Mouse (Mus musculus): ENCODE results near the gene 1700007K13Rik. TPM values are rescaled to one million over a fixed set of nuclear protein-coding genes. Genes with fewer than 3 reads are reported as not detected.
"Not testable (repeated sequence)": the region's sequence is repeated elsewhere in the genome, so short reads cannot be mapped to it uniquely, and the experiment has no call there.

Gene 1700007K13Rik
- polyA plus RNA-seq (2012; rRNA removed): 4.0 TPM in 2 replicates

DNA sequence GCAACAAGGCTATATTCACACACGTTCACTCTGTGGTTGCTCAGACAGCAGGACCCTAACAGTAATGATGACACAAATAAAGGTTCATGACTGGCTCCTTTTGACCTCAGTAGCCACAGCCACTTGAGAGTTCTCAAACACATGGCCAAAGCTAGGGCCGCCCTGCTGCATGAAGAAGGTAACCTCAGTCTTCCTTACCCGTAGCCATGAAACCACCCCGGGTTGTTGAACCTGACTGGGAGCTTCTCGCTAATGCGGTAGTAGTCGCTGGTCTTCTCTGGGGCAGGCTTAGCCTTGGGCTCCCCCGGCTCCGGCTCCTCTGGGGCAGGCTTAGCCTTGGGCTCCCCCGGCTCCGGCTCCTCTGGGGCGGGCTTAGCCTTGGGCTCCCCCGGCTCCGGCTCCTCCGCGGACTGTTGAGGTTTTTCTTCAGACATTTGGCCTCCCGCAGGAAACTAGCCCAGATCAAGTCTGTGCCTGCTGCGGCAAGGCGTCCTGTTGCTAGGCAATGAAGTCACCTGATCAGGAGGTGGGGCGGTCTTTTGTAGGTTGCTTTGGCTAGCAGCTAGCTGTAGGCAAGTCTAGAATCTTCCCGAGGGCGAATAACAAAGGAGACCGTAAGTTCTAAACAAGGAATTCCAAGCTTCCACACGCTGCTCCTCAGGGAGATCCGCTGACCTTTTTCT is at the start of gene 1700007K13Rik:
1700007K13Rik (minus strand) TSS at position 497 of the 683 bp plus-strand sequence.
- DNase-seq: peak; percentile 80 to 87
- H3K27me3 ChIP-seq (ENCODE audit: control insufficient read depth, insufficient read depth, low read length): no peaks in the 10 kb centered on the region
- TF ChIP-seq POLR2A (IDR thresholded peaks at IDR 0.05; ENCODE audit: borderline replicate concordance, insufficient read depth, low read length): no peak
- no peak for TF ChIP-seq CTCF (IDR thresholded peaks at IDR 0.05; ENCODE audit: borderline replicate concordance, insufficient read depth, low read depth, low read length)
- peaks cover 3% of the 10 kb centered on the region for H3K4me1 ChIP-seq (ENCODE audit: control insufficient read depth, insufficient read depth, low read length)
- H3K27ac ChIP-seq (ENCODE audit: insufficient read depth, low read length): no peak within 1 kb of the TSS
- WGBS: 4% methylated on average over 25 of the region's 25 CpGs
- H3K4me3 ChIP-seq (replicated peaks; ENCODE audit: insufficient read depth, low read depth, low read length): peak within 1 kb of the TSS; percentile 14

- WGBS: 8% methylated on average over 5 of the region's 5 CpGs
- DNase-seq: peak; percentile 81 to 91
- Histone ChIP-seq H3K4me3 (replicated peaks; ENCODE audit: insufficient read depth, low read depth, low read length) (peak overlapping the region; percentile 57), H3K27ac (ENCODE audit: insufficient read depth, low read length) (no peak overlapping the region), H3K27me3 (ENCODE audit: control insufficient read depth, insufficient read depth, low read length) (no peaks in the 10 kb centered on the region), H3K4me1 (ENCODE audit: control insufficient read depth, insufficient read depth, low read length) (peaks cover 20% of the 10 kb centered on the region)
- TF ChIP-seq POLR2A (IDR thresholded peaks at IDR 0.05; ENCODE audit: borderline replicate concordance, insufficient read depth, low read length): no peak
- TF ChIP-seq CTCF (IDR thresholded peaks at IDR 0.05; ENCODE audit: borderline replicate concordance, insufficient read depth, low read depth, low read length): peak; percentile 93
These were observed 48.4 kb upstream of the 1700007K13Rik start for GRCm38 (mm10) chr2:28514489-28514888.

DNA sequence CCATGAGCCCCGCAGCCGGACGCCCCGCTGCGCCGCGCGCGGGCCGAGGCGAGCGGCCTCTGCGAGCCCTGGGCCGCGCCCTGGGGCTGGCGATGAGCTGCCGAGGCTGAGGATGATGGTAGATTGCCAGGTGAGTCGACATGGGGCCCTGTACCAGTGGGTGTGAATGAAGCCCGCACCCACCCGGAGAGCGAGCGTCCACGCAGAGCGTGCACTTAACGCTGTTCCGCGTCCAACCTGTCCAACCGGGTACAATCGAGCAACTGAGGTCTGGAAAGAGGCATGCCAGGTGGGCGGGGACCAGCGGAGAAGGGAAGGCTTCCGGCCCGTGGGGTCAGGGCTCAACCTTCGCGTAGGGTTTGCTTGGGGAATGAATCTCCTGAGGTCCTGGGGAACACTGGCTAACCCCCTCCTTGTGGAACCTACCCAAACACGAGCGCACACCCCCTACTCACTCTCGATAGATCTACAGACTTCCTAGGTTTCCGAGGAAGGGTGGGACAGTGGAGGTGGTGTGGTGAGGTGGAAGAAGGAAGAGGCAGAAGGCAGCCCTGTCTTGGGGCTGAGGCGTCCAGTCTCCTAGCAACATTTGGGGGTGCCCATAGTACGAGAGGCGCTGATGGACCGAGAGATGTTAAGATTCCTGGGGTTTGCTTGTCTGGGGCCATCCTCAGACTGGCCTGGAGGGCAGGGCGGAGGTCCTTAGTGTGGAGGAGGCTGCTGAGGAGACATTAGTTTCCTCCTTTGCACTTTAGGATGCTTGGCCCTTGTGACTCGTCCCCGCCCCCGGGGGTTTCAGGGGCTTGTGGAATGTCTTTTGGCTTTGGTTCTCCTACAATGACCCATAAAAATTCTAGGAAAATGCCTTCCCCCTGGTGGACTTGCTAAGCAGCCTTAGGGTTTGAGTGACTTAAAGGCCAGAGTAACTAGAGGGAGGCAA is 47.6 kb upstream of the 1700007K13Rik start:
- peaks cover 20% of the 10 kb centered on the region for H3K4me1 ChIP-seq (ENCODE audit: control insufficient read depth, insufficient read depth, low read length)
- peak; percentile 62 to 69 for DNase-seq
- peak overlapping the region; percentile 79 for H3K27ac ChIP-seq (ENCODE audit: insufficient read depth, low read length)
- TF ChIP-seq POLR2A (IDR thresholded peaks at IDR 0.05; ENCODE audit: borderline replicate concordance, insufficient read depth, low read length) (no peak), CTCF (IDR thresholded peaks at IDR 0.05; ENCODE audit: borderline replicate concordance, insufficient read depth, low read depth, low read length) (no peak)
- WGBS: 4% methylated on average over 47 of the region's 47 CpGs
- H3K4me3 ChIP-seq (replicated peaks; ENCODE audit: insufficient read depth, low read depth, low read length): peak overlapping the region; percentile 57
- no peaks in the 10 kb centered on the region for H3K27me3 ChIP-seq (ENCODE audit: control insufficient read depth, insufficient read depth, low read length)

GRCm38 (mm10) chr2:28512798-28513401 is 46.8 kb upstream of the 1700007K13Rik start, which contains the start of gene Ralgds:
Gene Ralgds (plus strand): TSS chr2:28513125.
- Histone ChIP-seq H3K27ac (ENCODE audit: insufficient read depth, low read length) (peak within 1 kb of the TSS; percentile 79), H3K4me1 (ENCODE audit: control insufficient read depth, insufficient read depth, low read length) (peaks cover 19% of the 10 kb centered on the region), H3K4me3 (replicated peaks; ENCODE audit: insufficient read depth, low read depth, low read length) (peak within 1 kb of the TSS; percentile 57), H3K27me3 (ENCODE audit: control insufficient read depth, insufficient read depth, low read length) (no peaks in the 10 kb centered on the region)
- WGBS: under 1% methylated on average over 70 of the region's 71 CpGs
- peak; percentile 52; the same call in 1 of the 2 replicates for TF ChIP-seq CTCF (IDR thresholded peaks at IDR 0.05; ENCODE audit: borderline replicate concordance, insufficient read depth, low read depth, low read length)
- peak; percentile 51; the same call in 1 of the 2 replicates for TF ChIP-seq POLR2A (IDR thresholded peaks at IDR 0.05; ENCODE audit: borderline replicate concordance, insufficient read depth, low read length)
- DNase-seq: peak; percentile 84 to 88

DNA sequence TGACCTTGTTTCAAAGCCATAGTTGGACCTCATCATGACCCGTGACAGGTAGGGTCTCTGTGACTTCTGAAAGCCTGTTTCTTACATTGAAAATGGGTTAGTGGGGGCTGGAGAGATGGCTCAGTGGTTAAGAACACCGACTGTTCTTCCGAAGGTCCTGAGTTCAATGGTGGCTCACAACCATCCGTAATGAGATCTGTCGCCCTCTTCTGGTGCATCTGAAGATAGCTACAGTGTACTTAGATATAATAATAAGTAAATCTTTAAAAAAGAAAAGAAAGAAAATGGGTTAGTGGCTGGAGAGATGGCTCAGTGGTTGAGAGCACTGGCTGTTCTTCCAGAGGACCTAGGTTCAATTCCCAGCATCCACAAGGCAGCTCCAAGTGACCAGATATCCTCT is 45.5 kb upstream of the 1700007K13Rik start:
- WGBS: 52% methylated on average over 5 of the region's 5 CpGs
- H3K27me3 ChIP-seq (ENCODE audit: control insufficient read depth, insufficient read depth, low read length); H3K4me3 ChIP-seq (replicated peaks; ENCODE audit: insufficient read depth, low read depth, low read length); H3K27ac ChIP-seq (ENCODE audit: insufficient read depth, low read length); DNase-seq: not testable (repeated sequence)
- H3K4me1 ChIP-seq (ENCODE audit: control insufficient read depth, insufficient read depth, low read length): peaks cover 12% of the 10 kb centered on the region; the same call in 1 of the 2 replicates

DNA sequence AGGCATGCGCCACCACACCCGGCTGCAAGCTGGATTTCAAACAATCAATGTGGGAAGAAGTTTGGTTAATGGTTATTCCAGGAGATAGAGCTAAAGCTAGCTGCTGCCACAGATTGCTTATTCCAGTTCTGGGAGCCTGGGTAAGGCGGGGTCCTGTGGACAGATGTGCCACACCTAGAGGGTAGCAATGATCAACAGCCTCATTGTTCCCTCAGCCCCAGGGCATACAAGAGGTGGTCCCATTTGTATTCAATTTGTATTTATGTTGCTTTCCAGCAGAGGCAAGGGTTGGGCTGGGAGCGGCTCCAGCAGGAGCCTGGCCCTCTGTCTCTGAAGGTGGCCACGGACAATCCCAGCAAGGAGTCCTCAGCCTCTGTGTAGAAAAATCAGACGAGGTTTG is 40.2 kb upstream of the 1700007K13Rik start:
- Histone ChIP-seq H3K4me1 (ENCODE audit: control insufficient read depth, insufficient read depth, low read length) (no peaks in the 10 kb centered on the region), H3K4me3 (replicated peaks; ENCODE audit: insufficient read depth, low read depth, low read length) (no peak overlapping the region), H3K27me3 (ENCODE audit: control insufficient read depth, insufficient read depth, low read length) (no peaks in the 10 kb centered on the region), H3K27ac (ENCODE audit: insufficient read depth, low read length) (no peak overlapping the region)
- DNase-seq: no peak
- TF ChIP-seq CTCF (IDR thresholded peaks at IDR 0.05; ENCODE audit: borderline replicate concordance, insufficient read depth, low read depth, low read length): no peak
- TF ChIP-seq POLR2A (IDR thresholded peaks at IDR 0.05; ENCODE audit: borderline replicate concordance, insufficient read depth, low read length): no peak
- WGBS: 79% methylated on average over 6 of the region's 6 CpGs

DNA sequence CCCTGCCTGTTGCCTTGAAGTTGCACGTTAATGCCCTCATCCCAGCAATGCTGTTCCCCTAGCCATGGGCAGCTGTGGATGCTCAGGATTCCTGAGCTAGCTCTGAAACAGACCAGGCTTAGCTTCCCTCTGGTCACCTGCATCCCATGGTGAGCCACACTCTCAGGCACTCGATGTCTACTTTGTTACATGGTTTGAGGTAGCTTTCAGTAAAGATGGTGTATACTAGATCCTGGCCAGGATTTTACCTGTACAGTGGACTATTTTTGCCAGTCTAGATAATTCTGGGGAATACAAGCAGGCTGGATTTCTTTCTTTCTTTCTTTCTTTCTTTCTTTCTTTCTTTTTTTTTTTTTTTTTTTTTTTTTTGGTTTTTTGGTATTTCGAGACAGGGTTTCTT is 39.7 kb upstream of the 1700007K13Rik start, which contains the start of gene Gm10134:
Gm10134 (plus strand) TSS at position 301 of the 400 bp plus-strand sequence.
- Histone ChIP-seq H3K27me3 (ENCODE audit: control insufficient read depth, insufficient read depth, low read length) (no peaks in the 10 kb centered on the region), H3K27ac (ENCODE audit: insufficient read depth, low read length) (no peak within 1 kb of the TSS), H3K4me1 (ENCODE audit: control insufficient read depth, insufficient read depth, low read length) (no peaks in the 10 kb centered on the region), H3K4me3 (replicated peaks; ENCODE audit: insufficient read depth, low read depth, low read length) (no peak within 1 kb of the TSS)
- DNase-seq: no peak
- WGBS: 79% methylated on average over 3 of the region's 3 CpGs
- TF ChIP-seq POLR2A (IDR thresholded peaks at IDR 0.05; ENCODE audit: borderline replicate concordance, insufficient read depth, low read length) (no peak), CTCF (IDR thresholded peaks at IDR 0.05; ENCODE audit: borderline replicate concordance, insufficient read depth, low read depth, low read length) (no peak)
